Mouse (Mus musculus) mouse embryonic stem cell (cell line): ENCODE results near the gene Tpcn2.

Experiments
- in situ Hi-C, 2 experiments: fragments of 300-500 bp; cut with MboI; formaldehyde crosslinking; loops; 1 replicate in 1 of 2; 3 replicates in 1 of 2; pipeline ENCODE4 v1.14.3; 2019 to 2020; ENCODE audit warnings: low sequenced_read_pairs in 2 of 2, low pct_unique_long_range_greater_than_20kb in 1 of 2, mixed read lengths in 1 of 2; ENCODE audit not compliant: unreplicated experiment in 1 of 2

The Tpcn2 gene

GRCm38 (mm10) chr7:145139576-145139975, 144.2 kb downstream of the Tpcn2 start:
- in situ Hi-C loops = no loop called here

DNA sequence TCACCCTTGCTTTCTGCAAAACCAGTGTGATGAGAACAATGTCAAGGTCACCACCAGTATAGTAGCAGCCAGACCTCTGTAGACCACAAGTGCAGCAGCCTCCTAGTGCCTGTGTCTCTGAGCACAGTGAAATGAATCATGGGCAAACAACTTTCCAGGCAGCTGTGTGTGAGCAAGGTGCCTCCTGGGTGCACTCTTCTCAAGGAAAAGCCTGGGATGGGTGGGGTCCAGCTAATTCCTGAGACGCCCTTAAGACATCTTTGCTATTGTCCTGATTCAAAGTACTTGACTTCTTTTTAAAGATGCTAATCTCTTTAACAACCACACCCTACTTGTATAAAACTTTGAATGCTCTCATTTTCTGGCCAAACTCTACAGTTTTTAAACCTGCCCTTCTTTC, 144.7 kb downstream of the Tpcn2 start:
- in situ Hi-C loops = no loop called here

- in situ Hi-C loops = no loop called here
Measured at GRCm38 (mm10) chr7:145137871-145138270, 145.9 kb downstream of the Tpcn2 start.

DNA sequence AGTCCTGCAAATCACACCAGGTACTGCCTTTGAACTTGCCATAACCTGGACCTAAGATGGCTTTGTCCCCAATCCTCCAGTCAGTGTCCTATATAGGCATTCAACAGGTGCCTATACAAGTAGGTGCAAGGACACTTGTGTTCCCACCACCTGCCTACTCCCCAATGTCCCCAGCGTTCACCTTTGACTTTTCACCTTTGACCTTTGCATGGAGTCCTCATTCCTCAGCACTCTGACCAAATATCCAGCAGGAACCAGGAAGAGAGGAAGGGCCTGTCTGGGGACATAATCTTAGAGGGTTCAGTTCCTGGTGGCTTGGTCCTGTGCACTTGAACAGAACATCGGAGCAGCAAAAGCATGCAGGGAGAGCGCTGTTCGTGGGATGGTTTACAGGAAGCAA, 147.0 kb downstream of the Tpcn2 start:
- in situ Hi-C loops = no loop called here
